Mouse (Mus musculus) heart, adult 2 months (tissue): ENCODE data around the gene Tmtc1. TPM values are rescaled to one million over a fixed set of nuclear protein-coding genes. Genes with fewer than 3 reads are reported as not detected.

Experiments
- DNase-seq, 2 experiments: peaks; one replicate each; pipeline ENCODE4 v3.0.0; 2021
- H3K27ac ChIP-seq: fragments of 200-600 bp; 2 replicates; pipeline ENCODE4 v1.8.1; 2022
- H3K27me3 ChIP-seq: fragments of 200-500 bp; 2 replicates; pipeline ENCODE4 v1.6.1; 2012; ENCODE audit warnings: mild to moderate bottlenecking, low read length, inconsistent platforms, mixed read lengths; ENCODE audit not compliant: control insufficient read depth, insufficient read depth
- H3K36me3 ChIP-seq: fragments of 200-500 bp; 2 replicates; pipeline ENCODE4 v1.6.1; 2012; ENCODE audit warnings: low read length, inconsistent platforms; ENCODE audit not compliant: control insufficient read depth, insufficient read depth
- H3K4me1 ChIP-seq: fragments of 200-500 bp; 2 replicates; pipeline ENCODE4 v1.6.1; 2011; ENCODE audit warnings: low read length; ENCODE audit not compliant: control insufficient read depth, insufficient read depth
- H3K4me3 ChIP-seq: fragments of 200-600 bp; 2 replicates; pipeline ENCODE4 v1.8.1; 2022
- H3K79me2 ChIP-seq: fragments of 200-500 bp; replicated peaks from 2 replicates; pipeline ENCODE4 v1.6.1; 2012; ENCODE audit warnings: mild to moderate bottlenecking, inconsistent platforms, low read length, moderate library complexity, mixed read lengths; ENCODE audit not compliant: control insufficient read depth, insufficient read depth
- H3K9ac ChIP-seq: fragments of 200-500 bp; 2 replicates; pipeline ENCODE4 v1.6.1; 2012; ENCODE audit warnings: low read depth, mild to moderate bottlenecking, control low read depth, inconsistent platforms, low read length, mixed read lengths
- CTCF ChIP-seq: fragments of 200-600 bp; IDR thresholded peaks from 2 replicates; pipeline ENCODE4 v1.8.1; 2022; ENCODE audit warnings: antibody characterized with exemption, mild to moderate bottlenecking, moderate library complexity
- EP300 ChIP-seq: fragments of 200-500 bp; IDR thresholded peaks from 2 replicates; pipeline ENCODE4 v1.6.1; 2011; ENCODE audit warnings: low read depth, low read length, control low read depth; ENCODE audit not compliant: insufficient read depth
- POLR2A ChIP-seq: fragments of 200-500 bp; IDR thresholded peaks from 2 replicates; pipeline ENCODE4 v1.6.1; 2011; ENCODE audit warnings: mild to moderate bottlenecking, low read depth, low read length, control low read depth; ENCODE audit not compliant: insufficient read depth
- WGBS: fragments of 180-500 bp; shearing (Covaris S2); methylation state at CpG from one replicate; pipeline ENCODE4 v1.1.7; 2018; 5-methylcytosine and 5-hydroxymethylcytosine counted together
- intact Hi-C: fragments of 180-260 bp; cut with DNase I; formaldehyde crosslinking; loops from one replicate; pipeline ENCODE4 v1.15.1; 2025
- polyA plus RNA-seq: library from polyadenylated mRNA; depleted of rRNA; stranded (reverse); fragments of >200 nt; gene quantifications from 2 replicates; pipeline ENCODE4 v1.2.3, GENCODE M21; 2012
- total RNA-seq, 2 experiments: library from RNA; stranded (reverse); gene quantifications; 2 replicates each; pipeline ENCODE4 v1.2.3; 2021

Tmtc1 gene
- total and polyA plus RNA-seq, 3 experiments, result 46.3 to 131 (median 89.4) TPM

DNA sequence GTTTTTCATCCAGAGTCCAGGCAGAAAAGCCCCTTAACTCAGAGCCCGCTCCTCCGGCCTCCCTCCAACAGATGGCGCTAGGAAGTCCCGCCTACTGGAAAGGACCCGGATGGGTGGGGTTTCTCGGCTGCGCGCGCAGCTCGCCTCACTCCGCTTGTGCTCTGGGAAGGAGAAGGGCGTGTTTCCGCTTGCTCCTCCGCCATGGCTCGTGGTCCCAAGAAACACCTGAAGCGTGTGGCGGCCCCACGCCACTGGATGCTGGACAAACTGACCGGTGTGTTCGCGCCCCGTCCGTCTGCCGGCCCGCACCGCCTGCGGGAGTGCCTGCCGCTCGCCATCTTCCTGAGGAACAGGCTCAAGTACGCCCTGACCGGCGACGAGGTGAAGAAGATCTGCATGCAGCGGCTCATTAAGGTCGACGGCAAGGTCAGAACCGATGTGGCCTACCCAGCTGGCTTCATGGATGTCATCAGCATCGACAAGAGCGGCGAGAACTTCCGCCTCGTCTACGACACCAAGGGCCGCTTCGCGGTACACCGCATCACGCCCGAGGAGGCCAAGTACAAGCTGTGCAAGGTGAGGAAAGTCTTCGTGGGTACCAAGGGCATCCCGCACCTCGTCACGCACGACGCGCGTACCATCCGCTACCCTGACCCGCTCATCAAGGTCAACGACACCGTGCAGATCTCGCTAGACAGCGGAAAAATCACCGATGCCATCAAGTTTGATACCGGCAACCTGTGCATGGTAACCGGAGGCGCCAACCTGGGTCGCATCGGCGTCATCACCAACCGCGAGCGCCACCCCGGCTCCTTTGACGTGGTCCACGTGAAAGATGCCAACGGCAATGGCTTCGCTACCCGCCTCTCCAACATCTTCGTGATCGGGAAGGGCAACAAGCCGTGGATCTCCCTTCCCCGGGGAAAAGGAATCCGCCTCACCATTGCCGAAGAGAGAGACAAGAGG lies 89.4 kb downstream of the Tmtc1 start:
- intact Hi-C loops, result no loop called here
- DNase-seq, result peak; percentile 53 to 71
- peak; percentile 63 for TF ChIP-seq CTCF
- no peak for TF ChIP-seq EP300
- peak; percentile 67 for TF ChIP-seq POLR2A
- peaks cover 2% of the 10 kb centered on the region for H3K4me1 ChIP-seq
- peak overlapping the region; percentile 43 for H3K4me3 ChIP-seq
- peak overlapping the region; percentile 44 for H3K9ac ChIP-seq
- peak overlapping the region; percentile 28; the same call in 1 of the 2 replicates for H3K27ac ChIP-seq
- H3K79me2 ChIP-seq, result no peaks in the 10 kb centered on the region; the same call in 1 of the 2 replicates
- peaks cover 3% of the 10 kb centered on the region for H3K36me3 ChIP-seq
- WGBS, result 37% methylated on average over 85 of the region's 85 CpGs
- H3K27me3 ChIP-seq, result no peaks in the 10 kb centered on the region

DNA sequence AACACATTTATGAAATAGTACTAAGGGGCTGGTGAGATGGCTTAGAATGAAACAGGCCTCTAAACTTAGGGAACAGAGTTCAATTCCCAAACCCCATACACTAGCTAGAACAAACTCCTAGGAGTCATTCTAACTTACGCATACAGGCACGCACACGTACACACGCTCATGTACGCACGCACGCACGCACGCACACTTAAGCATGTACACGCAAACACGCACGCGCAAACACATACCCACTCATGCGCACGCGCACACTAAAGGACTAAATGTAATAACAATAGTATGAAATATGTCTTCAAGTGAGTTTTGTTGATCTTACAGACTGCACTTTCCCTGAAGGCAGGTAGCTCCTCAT lies 90.1 kb downstream of the Tmtc1 start:
- peaks cover 2% of the 10 kb centered on the region for H3K36me3 ChIP-seq
- H3K9ac ChIP-seq, result no peak overlapping the region
- no peaks in the 10 kb centered on the region for H3K27me3 ChIP-seq
- intact Hi-C loops, result no loop called here
- WGBS, result 89% methylated on average over 16 of the region's 16 CpGs
- H3K4me3 ChIP-seq, result no peak overlapping the region
- no peak overlapping the region for H3K27ac ChIP-seq
- H3K79me2 ChIP-seq, result no peaks in the 10 kb centered on the region; the same call in 1 of the 2 replicates
- TF ChIP-seq EP300 (no peak), CTCF (no peak), POLR2A (no peak)
- peaks cover 2% of the 10 kb centered on the region for H3K4me1 ChIP-seq
- no peak for DNase-seq

DNA sequence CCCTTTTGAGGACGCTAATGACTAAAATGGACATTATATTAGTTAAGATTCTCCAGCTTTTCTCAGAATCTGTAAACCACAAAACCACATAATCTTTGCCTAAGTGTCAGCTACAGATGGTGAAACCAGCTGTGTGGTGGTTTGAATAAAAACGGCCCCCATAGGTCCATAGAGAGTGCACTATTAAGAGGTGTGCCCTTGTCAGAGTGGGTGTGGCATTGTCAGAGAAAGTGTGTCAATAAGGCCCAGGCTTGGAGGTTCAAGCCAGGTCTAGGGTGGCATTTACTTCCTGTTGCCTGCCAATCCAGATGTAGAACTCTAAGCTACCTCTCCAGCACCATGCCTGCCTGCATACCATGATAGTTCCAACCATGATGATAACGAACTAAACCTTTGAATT lies 99.2 kb downstream of the Tmtc1 start:
- Histone ChIP-seq H3K4me3 (no peak overlapping the region), H3K36me3 (no peaks in the 10 kb centered on the region; the same call in 1 of the 2 replicates), H3K9ac (no peak overlapping the region), H3K27ac (no peak overlapping the region), H3K27me3 (no peaks in the 10 kb centered on the region), H3K4me1 (peaks cover under 1% of the 10 kb centered on the region), H3K79me2 (no peaks in the 10 kb centered on the region; the same call in 1 of the 2 replicates)
- TF ChIP-seq POLR2A (no peak), EP300 (no peak), CTCF (no peak)
- WGBS, result 83% methylated on average over 3 of the region's 3 CpGs
- intact Hi-C loops, result no loop called here
- no peak for DNase-seq

DNA sequence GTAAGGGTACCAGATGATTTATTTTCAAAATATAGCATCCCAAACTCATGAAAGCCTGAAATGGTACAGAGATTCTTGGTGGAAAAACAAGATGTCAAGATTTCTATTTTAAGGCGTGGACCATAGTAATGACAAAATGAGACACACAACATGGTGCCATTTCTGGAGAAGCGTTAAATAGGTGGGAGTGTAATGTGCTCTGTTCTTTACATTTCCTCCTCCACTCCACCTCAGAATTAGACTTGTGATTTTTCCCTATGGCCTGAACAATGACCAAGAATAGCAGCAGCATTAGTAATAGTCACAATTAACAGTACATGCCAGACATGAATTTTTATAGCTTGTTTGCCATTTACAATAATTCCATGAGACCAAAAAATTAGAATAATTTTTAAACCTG lies 102.0 kb downstream of the Tmtc1 start:
- no peak for DNase-seq
- 81% methylated on average over 2 of the region's 2 CpGs for WGBS
- no peaks in the 10 kb centered on the region for H3K36me3 ChIP-seq
- no peaks in the 10 kb centered on the region for H3K27me3 ChIP-seq
- no peaks in the 10 kb centered on the region for H3K79me2 ChIP-seq
- no peak overlapping the region for H3K4me3 ChIP-seq
- H3K9ac ChIP-seq, result no peak overlapping the region
- H3K27ac ChIP-seq, result no peak overlapping the region
- intact Hi-C loops, result no loop called here
- no peaks in the 10 kb centered on the region; the same call in 1 of the 2 replicates for H3K4me1 ChIP-seq
- TF ChIP-seq EP300 (no peak), POLR2A (no peak), CTCF (no peak)

DNA sequence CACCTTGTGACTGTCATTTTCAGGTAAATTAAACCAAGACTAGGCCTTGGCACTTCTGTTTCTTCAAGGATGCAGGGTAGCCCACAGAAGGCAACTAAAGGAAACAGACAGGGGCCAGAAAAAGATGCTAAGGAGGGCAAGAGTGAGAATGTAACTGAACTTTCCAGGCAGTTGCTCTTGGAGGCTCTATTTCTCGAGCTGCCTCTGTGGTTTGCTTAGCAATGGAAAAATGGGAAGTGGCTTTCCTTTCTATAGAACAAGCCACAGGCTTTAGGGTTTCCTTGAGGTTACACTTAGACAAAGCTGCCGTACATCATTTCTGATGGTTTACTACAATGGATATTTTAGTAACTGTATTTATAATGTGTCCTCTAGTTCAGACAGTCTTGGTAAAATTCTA lies 102.4 kb downstream of the Tmtc1 start:
- TF ChIP-seq EP300 (no peak), POLR2A (no peak)
- DNase-seq, result no peak
- Histone ChIP-seq H3K36me3 (no peaks in the 10 kb centered on the region), H3K9ac (no peak overlapping the region), H3K4me1 (no peaks in the 10 kb centered on the region; the same call in 1 of the 2 replicates), H3K4me3 (no peak overlapping the region), H3K27me3 (no peaks in the 10 kb centered on the region), H3K79me2 (no peaks in the 10 kb centered on the region), H3K27ac (no peak overlapping the region)
- 80% methylated on average over 2 of the region's 2 CpGs for WGBS
- intact Hi-C loops, result no loop called here
